Mouse (Mus musculus) E14TG2a.4 (cell line): ENCODE data around the gene Ago1.
A peak's percentile ranks its signal among the peaks of the same experiment; 100 is the strongest.

Experiments
- H3K27me3 ChIP-seq: 2 replicates; pipeline ENCODE4 v1.6.1; 2014; ENCODE audit warnings: low read length, control low read depth; ENCODE audit not compliant: insufficient read depth
- H3K36me3 ChIP-seq: 2 replicates; pipeline ENCODE4 v1.6.1; 2014; ENCODE audit warnings: low read length, control low read depth; ENCODE audit not compliant: insufficient read depth
- H3K4me1 ChIP-seq: replicated peaks from 2 replicates; pipeline ENCODE4 v1.6.1; 2014; ENCODE audit warnings: low read depth, low read length, control low read depth
- H3K4me3 ChIP-seq: replicated peaks from 2 replicates; pipeline ENCODE4 v1.5.1; 2014; ENCODE audit warnings: mild to moderate bottlenecking, low read length
- H3K9me3 ChIP-seq: 2 replicates; pipeline ENCODE4 v1.6.1; 2014; ENCODE audit warnings: low read length, control low read depth
- CTCF ChIP-seq: conservative IDR thresholded peaks from 2 replicates; pipeline ENCODE4 v1.5.1; 2014; ENCODE audit warnings: low read length
- NANOG ChIP-seq: IDR thresholded peaks from 2 replicates; pipeline ENCODE4 v1.6.1; 2014; ENCODE audit warnings: borderline replicate concordance, low read length, mixed read lengths
- POU5F1 ChIP-seq: IDR thresholded peaks from 2 replicates; pipeline ENCODE4 v1.6.1; 2014; ENCODE audit warnings: low read length, borderline replicate concordance

Gene Ago1

DNA sequence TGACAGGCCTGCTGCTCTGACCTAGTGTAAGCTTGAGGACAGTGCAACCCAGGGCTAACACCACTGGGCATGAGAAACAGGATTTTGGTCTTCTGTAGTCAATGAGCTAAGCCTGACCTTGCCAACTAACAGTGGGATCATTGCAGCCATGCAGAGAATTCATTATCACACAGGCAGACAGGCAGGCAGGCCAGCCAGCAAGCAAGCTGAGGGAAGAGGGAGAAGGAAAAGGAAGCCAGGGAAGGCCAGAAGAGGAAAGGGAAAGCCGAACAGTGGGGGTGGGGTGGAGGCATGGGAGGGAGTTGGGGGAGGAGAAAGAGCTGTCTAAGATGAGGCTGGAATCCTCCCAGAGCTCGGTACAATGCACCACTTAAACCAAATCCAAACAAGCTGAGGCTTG lies 32.1 kb downstream of the Ago1 start:
- Histone ChIP-seq H3K9me3 (no peaks in the 10 kb centered on the region), H3K4me1 (peaks cover 23% of the 10 kb centered on the region), H3K36me3 (peaks cover 90% of the 10 kb centered on the region), H3K27me3 (no peaks in the 10 kb centered on the region), H3K4me3 (no peak overlapping the region)
- TF ChIP-seq POU5F1, result no peak
- TF ChIP-seq CTCF, result no peak
- TF ChIP-seq NANOG, result no peak

DNA sequence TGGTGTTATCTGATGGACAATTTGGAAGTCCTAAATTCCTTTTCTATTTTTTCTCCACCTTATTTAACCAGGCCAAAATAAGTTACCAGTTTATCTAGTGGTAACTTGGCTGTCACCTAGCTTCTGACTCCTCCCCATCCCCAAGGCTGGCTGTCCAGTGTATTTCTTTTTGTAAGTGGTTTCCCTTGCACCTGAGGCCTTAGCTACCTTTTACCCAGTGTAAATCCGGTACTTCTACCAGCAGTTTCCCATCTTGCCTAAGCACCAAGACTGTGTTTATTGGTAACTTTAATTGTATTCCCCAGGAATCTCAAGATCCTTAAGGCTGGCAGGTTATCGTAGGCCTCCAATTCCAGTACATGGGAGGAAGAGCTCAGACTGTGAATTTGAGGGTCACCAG lies 34.3 kb downstream of the Ago1 start:
- no peaks in the 10 kb centered on the region for H3K27me3 ChIP-seq
- H3K9me3 ChIP-seq, result no peaks in the 10 kb centered on the region
- TF ChIP-seq POU5F1 (no peak), NANOG (no peak), CTCF (no peak)
- H3K4me3 ChIP-seq, result no peak overlapping the region
- peaks cover 33% of the 10 kb centered on the region for H3K4me1 ChIP-seq
- peaks cover 76% of the 10 kb centered on the region for H3K36me3 ChIP-seq

DNA sequence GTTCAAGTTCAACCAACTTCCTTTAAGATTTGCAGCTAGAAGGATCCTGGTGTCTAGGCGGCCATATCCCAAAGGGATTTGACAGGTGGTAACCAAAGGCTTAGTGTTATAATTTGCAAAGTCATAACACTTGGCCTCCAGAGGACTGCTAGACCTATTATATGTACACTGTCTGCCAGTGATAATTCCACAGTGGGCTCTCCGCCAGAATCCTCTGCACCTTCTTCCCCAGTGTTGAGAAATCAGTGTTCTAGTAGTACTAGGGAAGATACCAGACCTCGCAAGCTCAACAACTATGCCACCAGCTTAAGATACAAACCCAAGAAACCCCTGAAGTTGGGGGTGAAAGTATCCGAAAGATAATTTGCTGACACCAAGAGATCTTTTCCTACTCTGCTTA lies 35.2 kb downstream of the Ago1 start:
- TF ChIP-seq NANOG, result no peak
- no peak for TF ChIP-seq POU5F1
- no peak for TF ChIP-seq CTCF

DNA sequence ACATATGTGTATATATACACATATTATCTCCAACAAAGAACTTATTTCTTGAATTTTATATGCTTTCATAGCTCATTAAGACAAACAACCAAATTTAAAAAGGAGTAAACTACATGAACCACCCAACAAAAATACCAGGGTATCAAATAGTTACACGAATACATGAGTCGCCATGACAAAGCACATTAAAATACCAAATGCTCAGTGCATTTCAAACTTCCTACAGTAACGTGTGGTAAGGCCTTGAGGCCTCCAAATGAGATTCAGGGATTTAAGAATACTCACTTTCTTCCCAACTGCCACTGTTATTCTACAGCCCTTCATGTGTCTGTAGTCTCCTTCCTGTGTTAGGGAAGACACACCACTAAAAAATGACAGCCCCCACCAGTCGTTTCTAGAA lies 36.6 kb downstream of the Ago1 start:
- H3K9me3 ChIP-seq, result no peaks in the 10 kb centered on the region
- TF ChIP-seq POU5F1 (no peak), CTCF (no peak), NANOG (no peak)
- H3K4me3 ChIP-seq, result no peak overlapping the region
- H3K27me3 ChIP-seq, result no peaks in the 10 kb centered on the region
- H3K4me1 ChIP-seq, result peaks cover 31% of the 10 kb centered on the region
- peaks cover 53% of the 10 kb centered on the region for H3K36me3 ChIP-seq

More for the DNA sequence above, 35.2 kb downstream of the Ago1 start:
- H3K9me3 ChIP-seq, result no peaks in the 10 kb centered on the region
- H3K27me3 ChIP-seq, result no peaks in the 10 kb centered on the region
- H3K4me3 ChIP-seq, result no peak overlapping the region
- peaks cover 41% of the 10 kb centered on the region for H3K4me1 ChIP-seq
- H3K36me3 ChIP-seq, result peaks cover 68% of the 10 kb centered on the region

DNA sequence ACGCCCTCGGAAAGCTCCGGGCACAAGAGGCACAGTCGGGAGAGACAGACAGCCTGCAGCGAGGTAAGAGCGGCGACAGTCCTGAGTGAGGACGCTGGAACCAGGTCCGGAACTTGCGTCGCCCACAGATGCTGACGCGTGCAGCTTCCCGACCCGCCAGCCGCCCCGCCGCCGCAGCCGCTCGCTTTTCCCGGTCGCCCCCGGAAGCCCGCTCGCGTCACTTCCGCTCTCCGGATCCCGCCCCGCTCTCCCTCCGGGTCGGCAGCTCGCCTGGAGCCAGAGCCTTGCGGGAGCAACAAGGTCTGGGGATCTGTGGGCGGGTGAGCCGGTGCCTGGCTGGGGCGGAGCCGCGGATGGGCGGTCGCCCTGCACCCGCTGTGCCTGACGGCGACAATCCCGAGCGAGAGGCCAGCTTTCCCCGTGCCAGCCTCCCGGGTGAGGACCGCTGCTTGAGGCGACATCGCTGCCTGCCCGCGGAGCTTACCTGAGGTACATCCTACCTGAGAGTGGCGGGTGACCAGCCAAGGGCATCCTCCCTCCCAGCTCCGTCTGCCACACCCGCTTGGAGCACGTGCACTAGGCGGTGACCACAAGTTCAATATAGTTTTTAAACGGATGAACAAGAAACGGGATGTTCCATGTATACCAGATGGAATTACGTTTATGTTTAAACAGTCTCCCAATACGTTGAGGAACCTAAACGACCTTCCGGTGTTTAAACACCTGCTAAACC lies 38.9 kb downstream of the Ago1 start, which contains the start of gene Ago3:
Gene Ago3 (minus strand): TSS at position 210 of the 733 bp plus-strand sequence.
- TF ChIP-seq CTCF (no peak), NANOG (no peak), POU5F1 (no peak)
- H3K9me3 ChIP-seq, result no peaks in the 10 kb centered on the region
- no peaks in the 10 kb centered on the region for H3K27me3 ChIP-seq
- H3K4me3 ChIP-seq, result peak within 1 kb of the TSS; percentile 98
- H3K36me3 ChIP-seq, result peaks cover 31% of the 10 kb centered on the region
- peaks cover 24% of the 10 kb centered on the region for H3K4me1 ChIP-seq

DNA sequence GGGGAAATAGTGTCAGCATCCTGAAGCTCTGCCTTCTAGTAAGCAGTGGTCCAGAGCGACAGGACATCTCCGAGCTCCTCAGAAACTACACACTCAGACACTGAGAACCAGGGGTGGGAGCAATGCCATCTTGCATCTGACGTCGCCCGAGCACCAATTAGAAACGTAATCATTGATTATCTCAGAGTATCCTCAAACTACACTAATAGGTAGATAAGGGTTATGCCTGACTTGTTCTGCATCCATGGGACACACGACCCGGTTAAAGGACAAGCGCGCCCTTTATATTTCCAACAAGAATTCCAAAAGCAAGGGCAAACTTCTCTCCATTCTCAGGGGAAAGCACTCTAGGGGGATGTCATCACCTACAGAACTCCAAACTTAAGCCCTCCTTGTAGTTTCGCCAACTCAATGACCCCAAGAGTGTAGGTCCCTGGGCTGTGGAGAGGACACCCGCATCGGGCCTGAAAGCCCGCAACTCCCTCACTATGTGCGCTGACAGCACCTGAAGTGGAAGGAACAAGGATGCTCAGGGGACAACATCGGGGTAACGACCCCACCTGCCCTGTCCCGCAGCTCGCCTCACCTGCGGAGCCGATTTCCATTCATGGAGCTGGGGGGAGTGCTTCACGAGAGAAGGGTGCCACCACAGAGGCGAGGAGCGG lies 39.6 kb downstream of the Ago1 start:
- Histone ChIP-seq H3K36me3 (peaks cover 24% of the 10 kb centered on the region), H3K9me3 (no peaks in the 10 kb centered on the region), H3K4me1 (peaks cover 24% of the 10 kb centered on the region), H3K27me3 (no peaks in the 10 kb centered on the region), H3K4me3 (peak overlapping the region; percentile 98)
- TF ChIP-seq NANOG (no peak), POU5F1 (no peak), CTCF (no peak)

DNA sequence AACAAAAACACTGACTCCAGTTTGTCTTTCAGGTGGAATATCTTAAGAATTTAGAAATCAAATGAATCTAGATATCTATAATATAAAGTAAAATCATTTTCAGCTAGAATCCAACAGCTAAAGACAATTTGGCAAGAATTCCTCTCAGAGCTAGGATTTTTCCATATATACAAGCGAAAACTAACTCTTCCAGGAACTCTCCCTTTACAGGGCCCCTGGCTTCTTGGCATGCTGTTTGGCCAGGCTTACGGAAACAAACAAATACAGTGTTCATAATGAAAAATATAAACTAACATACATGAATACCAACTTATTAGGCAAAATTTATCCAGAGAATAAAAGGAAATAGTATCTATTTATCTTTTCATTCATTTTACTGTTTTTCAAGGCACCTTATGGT lies 44.5 kb downstream of the Ago1 start:
- TF ChIP-seq CTCF, result no peak
- no peak for TF ChIP-seq POU5F1
- H3K4me1 ChIP-seq, result peaks cover 8% of the 10 kb centered on the region
- no peak overlapping the region for H3K4me3 ChIP-seq
- no peaks in the 10 kb centered on the region for H3K27me3 ChIP-seq
- no peaks in the 10 kb centered on the region for H3K36me3 ChIP-seq
- no peaks in the 10 kb centered on the region for H3K9me3 ChIP-seq

DNA sequence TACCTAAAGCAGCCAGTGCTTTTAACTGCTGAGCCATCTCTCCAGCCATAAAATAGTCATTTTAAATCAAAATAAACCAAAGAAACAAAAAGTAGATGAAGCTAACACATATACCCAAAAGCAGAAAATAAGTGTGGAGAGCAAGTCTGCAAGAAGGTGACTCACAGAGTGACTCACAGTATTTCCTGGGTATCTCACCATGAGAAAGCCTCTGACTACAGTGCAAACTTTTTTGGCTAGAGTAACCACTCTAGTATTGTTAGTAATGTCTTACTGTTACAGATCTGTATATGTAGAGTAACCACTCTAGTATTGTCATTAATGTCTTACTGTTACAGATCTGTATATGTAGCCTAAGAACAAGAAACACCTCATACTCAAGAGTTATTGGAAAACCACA lies 52.7 kb downstream of the Ago1 start:
- TF ChIP-seq NANOG (no peak), CTCF (no peak), POU5F1 (no peak)
- no peaks in the 10 kb centered on the region for H3K36me3 ChIP-seq
- no peak overlapping the region for H3K4me3 ChIP-seq
- H3K9me3 ChIP-seq, result no peaks in the 10 kb centered on the region
- H3K4me1 ChIP-seq, result no peaks in the 10 kb centered on the region
- no peaks in the 10 kb centered on the region for H3K27me3 ChIP-seq

DNA sequence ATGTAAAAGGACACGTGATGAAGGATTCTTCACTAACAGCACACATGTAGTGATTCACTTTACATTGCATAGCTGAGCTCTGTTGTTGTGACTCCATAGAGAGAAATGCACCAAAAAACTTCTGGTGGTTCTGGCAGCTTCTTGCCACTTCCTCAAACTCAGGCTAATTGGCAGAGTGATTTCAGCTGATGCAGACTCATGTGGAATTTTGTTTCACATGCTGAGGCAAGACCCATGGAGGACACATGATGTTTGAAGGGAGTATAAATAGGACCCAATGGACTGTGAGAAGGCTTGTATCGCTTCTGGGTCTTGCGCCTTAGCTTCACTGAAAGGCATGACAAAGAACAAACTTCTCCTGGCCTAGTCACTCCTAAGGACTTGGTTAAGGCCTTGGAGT lies 55.9 kb downstream of the Ago1 start:
- H3K36me3 ChIP-seq, result no peaks in the 10 kb centered on the region
- no peak for TF ChIP-seq NANOG
- TF ChIP-seq POU5F1, result no peak
- TF ChIP-seq CTCF, result no peak
- no peaks in the 10 kb centered on the region for H3K27me3 ChIP-seq
- no peaks in the 10 kb centered on the region for H3K9me3 ChIP-seq
- H3K4me1 ChIP-seq, result peaks cover 6% of the 10 kb centered on the region
- H3K4me3 ChIP-seq, result no peak overlapping the region
